Mouse (Mus musculus) spleen, embryonic (tissue): ENCODE results near the gene Elmsan1.

ENCODE experiments used
- CTCF ChIA-PET: fragments of 350-600 bp; sonication (Branson Sonifier 250); formaldehyde crosslinking; loops from one replicate; lab custom pipeline; 2022; lab: Charles Lee

Gene Elmsan1

DNA sequence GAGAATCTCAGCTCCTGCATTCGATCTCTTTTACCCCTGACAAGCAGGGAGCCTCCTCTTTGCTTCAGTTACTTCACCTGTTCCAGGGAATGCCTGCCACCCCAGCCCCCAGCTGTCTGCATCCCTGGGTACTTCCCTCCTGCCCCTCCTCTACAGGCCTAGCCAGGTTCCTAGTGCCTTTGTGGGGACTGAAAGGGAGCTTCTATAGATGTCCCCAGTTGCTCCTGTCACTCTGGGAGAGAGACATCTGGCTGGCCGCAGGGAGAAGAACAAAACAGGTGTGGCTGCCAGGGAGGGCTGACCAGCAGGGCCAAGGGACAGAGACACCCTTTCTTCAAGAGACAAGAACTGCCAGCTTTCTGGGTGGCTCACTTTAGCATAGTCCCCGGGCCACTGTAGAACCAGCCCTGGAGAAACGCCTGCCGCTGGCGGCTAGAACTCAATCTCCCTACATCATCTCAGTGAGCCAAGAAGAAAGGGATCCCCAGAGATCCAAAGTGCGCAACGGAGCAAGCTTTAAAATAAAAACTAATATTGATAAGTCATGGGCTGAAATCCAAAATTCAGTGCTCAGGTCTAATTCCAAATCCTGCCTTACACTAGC is 20.5 kb downstream of the Elmsan1 start:
- CTCF ChIA-PET, result interaction anchor here (0.6 to 0.9 kb wide), 2 partner anchors 11 to 29 kb away, joined by 3 to 4 read pairs; no protein-coding TSS in a partner anchor

DNA sequence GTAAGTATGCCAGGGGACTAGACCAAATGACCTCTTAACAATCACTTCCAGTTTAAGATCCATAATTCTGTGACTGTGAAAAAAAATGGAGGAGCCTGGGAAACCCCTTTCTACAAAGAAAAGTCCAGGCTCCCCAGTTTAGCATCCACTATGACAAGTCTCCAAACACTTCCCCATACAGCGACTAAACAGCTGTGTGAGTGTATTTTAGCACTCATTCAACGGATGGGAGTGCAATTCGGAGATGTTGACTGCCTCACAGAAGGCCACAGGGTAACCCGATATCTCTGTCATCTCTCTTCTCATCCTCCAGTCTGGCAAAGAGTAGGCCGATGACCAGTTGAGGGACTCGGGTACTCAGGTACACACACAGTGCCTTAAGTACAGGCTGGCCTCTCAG is 23.5 kb downstream of the Elmsan1 start:
- CTCF ChIA-PET, result interaction anchor here (0.9 kb wide), 1 partner anchor 20 kb away, joined by 8 read pairs; no protein-coding TSS in a partner anchor

GRCm38 (mm10) chr12:84194400-84195109 is 24.1 kb downstream of the Elmsan1 start:
- CTCF ChIA-PET, result interaction anchor here (0.6 to 1.4 kb wide), 4 partner anchors 21 to 51 kb away, joined by 3 to 8 read pairs (median 5); no protein-coding TSS in a partner anchor

DNA sequence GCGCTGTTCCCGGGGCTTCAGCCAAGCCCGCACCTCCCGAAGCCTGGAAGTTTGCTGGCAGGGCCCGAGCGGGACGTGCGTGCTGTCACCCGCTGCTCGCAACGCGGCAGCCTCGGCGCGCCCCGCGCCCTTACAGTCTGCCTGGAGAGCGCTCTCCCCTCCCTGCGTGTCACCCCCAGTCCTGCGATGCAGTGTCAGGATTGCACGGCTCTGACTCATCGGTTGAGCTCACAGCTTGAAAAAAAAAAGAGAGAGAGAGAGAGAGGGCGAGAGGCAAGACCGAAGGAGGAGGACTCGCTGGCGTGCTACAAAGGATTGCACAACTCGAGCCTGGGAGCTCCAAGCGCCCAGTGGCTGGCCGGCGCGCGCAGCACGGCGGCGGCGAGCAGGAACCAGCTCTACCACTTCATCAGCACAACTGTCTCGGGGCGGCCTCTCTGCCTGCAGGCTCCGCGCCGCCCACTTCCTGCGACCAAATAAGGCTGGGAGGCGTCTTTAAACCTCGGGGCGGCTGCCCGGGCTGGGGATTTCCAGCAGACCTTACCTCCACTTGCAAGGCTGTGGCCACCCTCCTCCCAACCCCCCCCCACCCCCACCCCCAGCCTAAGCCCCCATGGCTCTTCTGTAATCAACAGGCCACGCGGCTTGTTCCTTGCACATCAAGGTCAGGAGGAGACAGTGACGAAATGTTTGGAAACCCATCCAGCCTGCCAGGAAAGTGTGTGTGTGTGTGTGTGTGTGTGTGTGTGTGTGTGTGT is 24.9 kb downstream of the Elmsan1 start:
- CTCF ChIA-PET, result interaction anchor here (0.6 to 1.4 kb wide), 4 partner anchors 21 to 52 kb away, joined by 3 to 8 read pairs (median 5); no protein-coding TSS in a partner anchor

DNA sequence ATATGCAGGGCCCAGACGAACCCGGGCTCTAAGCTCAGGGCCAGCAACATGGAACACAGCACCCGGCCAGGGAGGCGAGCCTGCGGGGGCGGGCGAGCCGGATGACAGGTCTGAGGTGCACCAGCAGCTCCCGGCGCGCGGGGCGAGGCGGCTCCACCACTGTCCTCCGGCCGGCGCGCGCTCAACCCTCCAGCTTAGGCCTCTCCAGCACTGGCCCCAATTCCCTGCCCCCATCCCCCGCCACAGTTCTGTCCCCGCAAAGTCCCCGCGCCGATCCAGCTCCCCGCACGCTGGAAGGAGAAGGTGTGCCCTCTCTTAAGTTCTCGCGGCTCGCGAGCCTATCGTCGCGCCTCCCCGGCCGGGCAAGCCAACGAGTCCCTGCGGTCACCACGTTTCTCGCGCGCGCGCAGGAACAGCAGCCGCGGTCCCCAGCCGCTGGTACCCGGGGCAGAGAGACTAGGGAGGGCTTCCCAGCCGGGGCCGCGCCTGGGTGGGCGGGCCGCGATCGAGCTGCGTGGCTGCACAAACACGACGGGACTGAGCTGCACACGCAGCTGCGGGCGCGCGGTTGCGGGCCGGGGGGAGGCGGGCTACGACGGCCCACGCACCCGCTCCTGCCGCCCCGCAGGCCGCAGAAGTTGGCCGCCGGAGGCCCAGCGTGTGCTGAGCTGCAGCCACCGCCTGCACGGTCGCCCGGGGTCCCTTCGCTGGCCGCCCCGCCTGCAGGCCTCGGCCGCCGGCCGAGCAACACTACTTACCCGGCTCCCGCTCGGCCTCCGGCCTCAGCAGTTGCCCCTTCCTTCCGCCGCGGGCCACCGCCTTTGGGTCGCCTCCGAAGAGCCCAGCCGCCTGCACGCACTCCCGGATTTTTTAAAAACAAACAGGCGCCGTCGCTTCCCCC is 25.7 kb downstream of the Elmsan1 start:
- CTCF ChIA-PET, result interaction anchor here (0.5 to 1.6 kb wide), 4 partner anchors 15 to 30 kb away, joined by 3 to 7 read pairs (median 4); no protein-coding TSS in a partner anchor

- CTCF ChIA-PET, result interaction anchor here (1.1 to 1.6 kb wide), 2 partner anchors 9 to 16 kb away, joined by 5 to 9 read pairs; no protein-coding TSS in a partner anchor
Measured at GRCm38 (mm10) chr12:84192280-84192679, 26.4 kb downstream of the Elmsan1 start.

DNA sequence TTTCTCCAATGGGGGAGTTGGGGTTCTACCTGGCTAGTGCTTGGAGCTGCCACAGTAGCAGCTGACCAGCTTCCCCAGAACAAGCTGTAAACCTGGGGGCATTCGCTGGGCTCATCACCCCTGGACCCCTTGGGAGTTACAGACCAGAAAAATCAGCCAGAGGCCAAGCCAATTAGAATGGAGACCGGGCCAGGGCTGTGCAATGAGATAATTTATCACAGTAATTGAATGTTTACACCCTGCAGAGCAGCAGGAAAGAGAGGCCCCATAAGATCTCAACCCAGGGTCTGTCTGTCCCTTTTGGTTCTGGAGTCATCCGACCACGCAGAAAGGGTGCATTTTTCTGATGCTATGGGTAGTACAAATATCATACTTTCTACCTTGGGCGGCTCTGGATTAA is 26.9 kb downstream of the Elmsan1 start:
- CTCF ChIA-PET, result interaction anchor here (0.6 to 1.6 kb wide), 6 partner anchors 9 to 931 kb away, joined by 4 to 9 read pairs (median 7); no protein-coding TSS in a partner anchor

DNA sequence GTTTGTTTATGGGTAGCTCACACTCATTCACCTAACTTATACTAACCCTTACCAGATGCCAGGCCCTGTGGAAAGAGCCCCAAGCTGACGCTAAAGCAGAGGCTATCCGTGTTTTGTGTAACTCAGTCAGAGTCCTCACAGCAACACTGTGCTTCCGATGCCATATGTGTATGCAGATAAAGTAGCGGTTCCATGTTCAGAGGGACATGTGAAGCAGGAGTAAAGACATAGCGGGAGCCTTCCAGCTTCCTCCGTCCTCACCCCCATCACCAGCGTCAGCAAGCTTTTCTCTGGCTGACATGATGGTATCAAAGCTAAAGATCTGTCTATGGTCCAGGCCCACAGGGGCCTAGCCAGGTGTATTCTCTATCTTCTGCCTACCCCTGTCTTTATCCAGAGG is 27.5 kb downstream of the Elmsan1 start:
- CTCF ChIA-PET, result interaction anchor here (0.6 to 5.8 kb wide), 6 partner anchors 14 to 932 kb away, joined by 4 to 40 read pairs (median 7); no protein-coding TSS in a partner anchor

- CTCF ChIA-PET, result interaction anchor here (0.6 to 5.8 kb wide), 5 partner anchors 13 to 60 kb away, joined by 3 to 40 read pairs (median 5); no protein-coding TSS in a partner anchor
Measured at GRCm38 (mm10) chr12:84190151-84190820, 28.4 kb downstream of the Elmsan1 start.

- CTCF ChIA-PET, result interaction anchor here (0.5 to 5.8 kb wide), 6 partner anchors 12 to 59 kb away, joined by 3 to 40 read pairs (median 4); no protein-coding TSS in a partner anchor
Measured at GRCm38 (mm10) chr12:84188881-84189444, 29.7 kb downstream of the Elmsan1 start.

GRCm38 (mm10) chr12:84187752-84188601 is 30.7 kb downstream of the Elmsan1 start:
- CTCF ChIA-PET, result interaction anchor here (0.5 to 5.8 kb wide), 3 partner anchors 11 to 60 kb away, joined by 3 to 40 read pairs (median 9); no protein-coding TSS in a partner anchor

GRCm38 (mm10) chr12:84186950-84187349 is 31.7 kb downstream of the Elmsan1 start:
- CTCF ChIA-PET, result interaction anchor here (1.1 to 5.8 kb wide), 2 partner anchors 10 to 51 kb away, joined by 3 to 40 read pairs; no protein-coding TSS in a partner anchor

GRCm38 (mm10) chr12:84186536-84186935 is 32.1 kb downstream of the Elmsan1 start:
- CTCF ChIA-PET, result interaction anchor here (1.1 to 5.8 kb wide), 2 partner anchors 10 to 51 kb away, joined by 3 to 40 read pairs; no protein-coding TSS in a partner anchor

DNA sequence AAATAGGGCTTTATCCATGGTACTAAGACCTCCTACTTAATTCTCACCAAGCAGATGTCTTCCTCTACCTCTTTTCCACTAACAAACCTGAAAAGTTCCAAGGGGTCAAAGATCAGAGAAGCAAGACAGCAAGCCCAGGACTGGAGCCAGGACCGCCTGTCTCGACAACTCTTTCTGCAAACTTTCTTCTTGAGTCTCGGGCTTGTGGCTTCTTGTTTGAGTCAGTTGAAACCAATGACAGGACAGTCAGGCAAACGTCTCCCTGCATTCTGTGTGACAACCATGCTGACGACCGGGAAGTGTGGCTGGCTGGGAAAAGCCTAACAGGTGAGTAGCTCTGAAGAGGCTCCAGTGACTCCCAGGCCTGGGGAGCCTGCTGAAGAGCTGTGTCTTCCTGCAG is 33.1 kb downstream of the Elmsan1 start:
- CTCF ChIA-PET, result interaction anchor here (5.8 kb wide), 1 partner anchor 9 kb away, joined by 40 read pairs; no protein-coding TSS in a partner anchor

DNA sequence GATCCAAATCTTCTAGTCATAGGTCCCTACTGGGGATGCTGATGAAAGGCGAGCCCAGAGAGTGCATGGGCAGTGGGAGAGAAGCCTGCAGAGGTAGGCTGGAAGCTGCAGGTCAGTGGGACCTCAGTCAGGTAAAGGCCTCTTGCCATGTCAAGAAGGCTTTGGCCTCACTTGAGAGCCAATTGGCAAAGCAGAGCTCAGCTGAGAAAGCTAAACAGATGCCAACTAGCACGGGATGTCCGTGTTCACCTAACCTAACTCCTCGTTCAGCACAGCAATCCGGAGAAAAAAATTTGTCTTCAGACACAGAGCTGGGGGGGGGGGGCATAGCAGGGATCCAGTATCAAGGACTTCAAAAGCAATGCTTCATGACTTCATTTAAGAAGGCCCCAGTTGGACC is 33.7 kb downstream of the Elmsan1 start:
- CTCF ChIA-PET, result interaction anchor here (0.6 kb wide), 1 partner anchor 11 kb away, joined by 8 read pairs; no protein-coding TSS in a partner anchor

GRCm38 (mm10) chr12:84181999-84182398 is 36.7 kb downstream of the Elmsan1 start:
- CTCF ChIA-PET, result no interaction called here

GRCm38 (mm10) chr12:84180701-84181435 is 37.8 kb downstream of the Elmsan1 start:
- CTCF ChIA-PET, result no interaction called here
